Mouse (Mus musculus): ENCODE measurements around the gene Cope.

Gene Cope

DNA sequence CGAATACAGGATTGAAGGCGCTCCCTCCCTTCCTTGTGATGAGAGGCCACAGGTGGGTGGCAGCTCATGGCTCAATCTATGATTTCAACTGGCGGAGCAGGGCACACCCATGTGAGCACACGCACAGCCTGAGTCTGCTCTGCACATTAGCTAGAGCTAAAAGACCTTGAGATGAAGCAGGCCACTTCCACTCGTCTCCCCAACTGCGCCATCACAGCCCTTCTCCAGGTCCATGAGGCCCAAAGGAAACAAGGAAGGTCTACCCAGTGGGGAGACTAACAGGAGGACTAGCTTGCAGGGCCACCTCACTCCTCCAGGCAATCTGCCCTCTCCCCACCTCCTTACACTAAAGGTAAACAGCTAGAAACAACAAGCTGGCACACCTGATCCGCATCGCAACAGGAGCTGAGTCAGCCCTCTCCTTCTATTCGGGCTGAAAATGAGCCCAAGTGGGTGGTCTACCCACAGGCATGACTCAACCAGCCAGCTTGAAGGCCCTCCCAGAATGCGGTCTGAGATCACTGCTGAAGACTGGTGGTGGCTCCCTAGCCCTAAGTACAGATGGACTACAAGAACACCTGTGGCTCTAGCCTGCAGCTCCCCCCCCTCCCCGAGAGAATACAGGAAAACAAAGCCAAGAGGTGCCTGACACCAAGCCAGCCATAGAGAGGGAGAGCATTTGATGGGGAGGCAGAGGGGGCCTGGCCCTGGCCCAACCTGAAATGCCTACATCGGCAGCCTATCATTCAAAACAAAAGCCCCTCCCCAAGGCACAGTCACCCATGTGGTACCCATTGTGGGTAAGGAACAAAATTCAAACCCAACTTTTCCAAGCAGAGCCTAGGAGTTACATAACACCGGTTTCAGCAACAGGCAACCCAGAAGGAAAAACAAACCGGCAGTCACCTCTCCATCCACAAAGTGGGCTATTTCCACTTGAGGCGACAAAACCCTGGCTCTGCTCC lies 49.0 kb downstream of the Cope start:
- DNase-seq: no peak

DNA sequence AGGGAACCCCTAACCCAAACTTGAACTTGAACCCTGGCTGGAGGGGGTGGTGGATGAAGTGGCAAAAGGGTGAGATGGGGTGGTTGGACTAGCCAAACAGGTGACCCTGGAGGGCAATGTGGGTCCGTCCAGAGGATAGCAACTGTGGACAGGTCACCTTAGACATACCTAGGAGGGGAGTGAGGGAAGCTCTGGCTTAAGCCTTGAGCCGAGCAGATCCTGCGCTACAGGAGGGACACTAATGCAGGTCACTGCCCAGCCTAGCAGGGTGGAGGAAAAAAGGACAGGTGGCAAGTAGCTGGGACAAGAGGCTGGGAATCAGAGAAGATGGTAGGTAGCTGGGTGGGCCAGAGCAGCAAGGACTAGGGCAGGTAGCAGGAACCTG lies 49.7 kb downstream of the Cope start:
- no peak for DNase-seq

DNA sequence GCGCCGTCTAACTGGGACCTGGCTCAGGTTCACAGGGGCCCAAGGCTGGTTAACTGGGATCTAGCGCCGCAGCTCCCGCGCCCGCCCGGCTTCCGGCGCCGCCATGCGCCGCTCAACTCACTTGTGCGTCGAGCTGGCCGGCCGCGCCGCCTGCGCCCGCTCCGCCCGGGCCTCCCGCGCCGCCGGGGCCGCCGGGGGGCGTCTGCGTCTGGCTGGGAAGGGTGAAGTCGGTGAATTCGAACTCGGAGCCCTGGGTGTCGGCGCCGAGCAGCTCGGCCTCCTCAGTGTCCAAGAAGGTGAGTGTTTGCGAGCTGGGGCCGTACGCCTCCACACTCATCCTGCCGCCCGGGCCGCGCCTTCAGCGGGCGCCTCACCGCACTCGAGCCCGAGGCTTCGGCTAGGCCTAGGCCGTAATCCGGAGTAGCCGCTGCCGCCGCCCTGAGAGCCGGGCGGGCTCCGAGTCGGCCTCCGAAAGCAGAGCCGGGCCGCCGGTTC lies 50.4 kb downstream of the Cope start:
- peak; percentile 37 to 62 for DNase-seq

DNA sequence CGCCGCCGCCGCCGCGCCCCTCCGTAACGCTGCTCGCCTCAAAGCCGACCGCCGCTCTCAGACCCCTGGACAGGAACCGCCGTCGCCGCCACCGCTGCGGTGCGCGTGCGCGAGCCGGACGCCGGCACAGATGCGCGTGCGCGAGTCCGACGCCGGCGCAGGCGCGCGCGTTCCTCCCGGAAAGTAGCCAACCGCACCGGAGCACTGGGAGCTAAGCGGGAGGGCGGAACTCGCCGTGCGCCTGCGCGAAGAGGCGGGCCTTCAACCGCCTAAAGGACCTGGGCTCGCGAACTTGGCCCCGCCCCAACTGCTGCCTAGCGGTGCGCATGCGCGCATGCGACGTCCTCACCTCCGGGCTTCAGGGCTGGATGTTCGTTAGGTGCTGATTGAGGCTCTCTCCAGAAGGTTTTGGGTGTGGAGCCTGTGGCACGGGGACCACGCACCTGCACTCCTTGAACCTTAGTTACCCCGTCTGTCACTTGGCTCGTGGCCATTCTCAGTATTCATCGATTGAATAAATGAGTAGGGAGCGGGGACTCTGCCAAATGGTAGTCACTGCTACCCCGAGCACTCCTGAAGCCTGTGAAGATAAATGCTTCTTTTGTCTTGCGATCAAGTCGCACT lies 51.0 kb downstream of the Cope start, which contains the start of gene Upf1:
Gene Upf1, minus strand, starts transcription at position 85 of the 624 bp plus-strand sequence.
- DNase-seq: peak; percentile 98 to 100

DNA sequence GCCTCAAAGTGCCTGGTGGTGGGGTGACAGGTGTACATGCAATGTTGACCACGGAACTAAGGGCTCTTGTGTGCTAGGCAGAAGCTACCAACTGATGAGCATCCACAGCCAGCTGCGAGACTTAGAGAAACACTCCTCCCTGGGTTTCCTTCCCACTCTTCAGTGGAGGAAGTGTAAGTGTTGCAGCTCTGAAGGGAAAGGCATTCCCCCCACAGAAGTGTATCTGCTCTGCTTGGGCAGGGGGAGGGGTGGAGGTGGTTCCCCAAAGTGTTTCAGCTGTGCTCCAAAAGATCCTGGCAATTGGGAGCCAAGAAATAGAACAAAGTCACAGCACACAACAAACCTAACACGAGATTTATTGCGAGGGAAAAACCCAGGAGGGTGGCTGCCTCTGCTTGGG lies 51.7 kb downstream of the Cope start:
- no peak for DNase-seq

DNA sequence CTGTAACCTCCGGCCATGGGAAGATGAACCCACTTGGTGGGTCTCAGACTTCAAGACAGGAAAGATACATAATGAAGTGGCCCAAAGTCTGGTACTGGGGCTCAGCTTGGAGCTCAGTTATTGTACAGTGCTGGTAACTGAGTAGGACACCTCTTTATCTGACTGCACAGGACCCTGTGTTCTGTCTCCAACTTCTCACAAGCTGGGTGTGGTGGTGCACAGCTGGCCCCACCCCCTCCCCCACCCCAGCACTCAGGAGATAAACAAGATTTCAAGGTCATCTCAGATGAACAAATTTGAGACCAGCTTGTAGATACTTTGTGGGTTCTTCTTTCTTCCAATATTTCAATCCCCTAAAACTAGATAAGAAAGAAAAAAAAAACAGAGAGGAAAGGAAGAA lies 53.8 kb downstream of the Cope start:
- no peak for DNase-seq

DNA sequence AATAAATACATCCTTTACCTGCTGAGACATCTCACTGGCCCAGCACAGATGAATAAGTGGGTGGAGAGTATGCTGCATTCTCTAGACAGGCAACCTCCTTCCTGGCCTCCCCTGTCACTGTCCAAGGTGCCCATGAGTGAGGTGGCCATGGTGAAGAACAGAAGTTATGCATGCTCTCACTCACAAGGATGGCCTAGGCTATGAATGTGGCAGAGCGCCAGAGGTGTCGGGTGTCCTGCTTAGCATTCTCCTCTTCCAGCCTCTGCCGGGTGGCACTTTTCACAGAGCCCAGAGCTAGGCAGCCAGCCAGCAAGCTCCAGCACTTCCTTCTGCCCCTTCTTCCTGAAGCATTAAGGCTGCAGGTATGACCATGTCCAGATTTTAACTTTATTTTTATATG lies 57.1 kb downstream of the Cope start:
- peak; percentile 62 to 75 for DNase-seq

DNA sequence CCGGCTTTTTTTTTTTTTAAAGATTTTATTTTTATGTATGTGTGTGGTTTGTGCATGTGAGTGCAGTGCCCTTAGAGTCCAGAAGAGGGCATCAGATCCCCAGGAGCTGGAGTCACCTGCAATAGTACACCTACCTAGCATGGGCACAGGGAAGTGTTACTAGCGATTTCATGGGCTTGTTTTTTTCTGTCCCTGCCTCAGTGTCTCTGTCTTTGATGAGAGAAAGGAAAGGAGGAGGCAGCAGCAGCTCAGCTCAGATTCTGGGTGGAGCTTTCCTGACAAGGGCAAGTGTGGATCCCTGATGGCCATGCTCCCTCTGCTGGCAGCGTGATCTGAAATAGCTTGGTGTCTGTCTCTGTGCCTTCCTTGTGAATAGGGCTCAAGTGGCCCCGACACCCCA lies 58.5 kb downstream of the Cope start:
- peak in 1 of 2 experiments; percentile 54 for DNase-seq

DNA sequence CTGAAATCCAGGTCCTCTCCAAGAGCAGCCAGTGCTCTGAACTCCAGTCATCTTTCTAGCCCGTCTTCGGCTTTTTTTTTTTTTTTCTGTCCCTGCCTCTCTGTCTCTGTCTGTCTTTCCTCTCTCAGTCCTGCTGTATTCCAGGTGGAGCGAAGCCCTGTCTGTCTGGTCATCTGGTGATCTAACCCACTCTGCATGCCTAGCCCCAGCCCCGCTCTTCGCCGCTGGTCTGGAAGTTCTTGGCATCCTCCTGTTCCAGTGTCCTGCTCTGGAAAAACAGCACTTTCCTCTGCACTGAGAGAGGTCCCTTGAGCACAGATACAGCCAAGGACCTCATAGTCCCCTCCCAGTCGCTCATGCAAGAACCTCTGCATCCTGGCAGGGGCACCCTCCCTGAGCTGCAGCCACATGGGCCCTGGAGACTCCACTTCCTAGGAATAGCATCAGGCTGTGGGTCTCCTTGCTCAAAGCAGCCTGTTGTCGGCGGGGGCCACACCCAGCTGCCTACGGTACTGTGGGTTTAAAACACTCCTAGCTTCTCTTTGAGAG lies 59.2 kb downstream of the Cope start:
- no peak for DNase-seq
